Mouse (Mus musculus): ENCODE measurements at regions not wholly inside any gene's neighbourhood (a gene's known extent, or its start where the extent isn't known, plus 50 kb on each side); places are given as distances from the start of the nearest gene placed in this dataset.

Small RNA genes lying in the stretch of these regions (microRNA-seq; reads per million reads assigned to microRNA genes)
- 0 reads per million in 2 experiments for gene Gm27410

Measured in gastrocnemius, postnatal 14 days (tissue).